Mouse (Mus musculus) MEL (cell line): ENCODE data around the gene Slc25a42. TPM values are rescaled to one million over a fixed set of nuclear protein-coding genes. Genes with fewer than 3 reads are reported as not detected.

ENCODE experiments used
- DNase-seq: peaks from one replicate; pipeline ENCODE4 v3.0.0; 2011; ENCODE audit warnings: low read depth, low spot score
- H3K27ac ChIP-seq: 2 replicates; pipeline ENCODE4 v1.5.1; 2012; ENCODE audit warnings: low read depth, mild to moderate bottlenecking, control low read depth, low read length, moderate library complexity; ENCODE audit not compliant: control insufficient read depth
- H3K27me3 ChIP-seq, 2 experiments: fragments of 150-350 bp in 1 of 2; sonication (generic) in 1 of 2; 2 replicates each; pipeline ENCODE4 v1.6.1; 2012; ENCODE audit warnings: low read length in 2 of 2, mild to moderate bottlenecking in 2 of 2, improper control_type of control experiment in 1 of 2, moderate library complexity in 1 of 2; ENCODE audit not compliant: insufficient read depth in 2 of 2, control insufficient read depth in 1 of 2
- H3K36me3 ChIP-seq, 2 experiments: 2 replicates each; pipeline ENCODE4 v1.6.1; 2012 to 2014; ENCODE audit warnings: low read length in 2 of 2, improper control_type of control experiment in 1 of 2, inconsistent platforms in 1 of 2, mild to moderate bottlenecking in 1 of 2; ENCODE audit not compliant: insufficient read depth in 2 of 2, control insufficient read depth in 1 of 2
- H3K4me1 ChIP-seq, 2 experiments: fragments of 150-350 bp in 1 of 2; sonication (generic) in 1 of 2; 2 replicates each; pipeline ENCODE4 v1.6.1; 2012; ENCODE audit warnings: low read length in 2 of 2, improper control_type of control experiment in 1 of 2, mild to moderate bottlenecking in 1 of 2; ENCODE audit not compliant: insufficient read depth in 2 of 2, control insufficient read depth in 1 of 2
- H3K4me3 ChIP-seq, 2 experiments: fragments of 150-350 bp in 1 of 2; sonication (generic) in 1 of 2; 2 replicates each; pipeline ENCODE4 v1.5.1; 2012; ENCODE audit warnings: low read depth in 2 of 2, low read length in 2 of 2, mild to moderate bottlenecking in 2 of 2, moderate library complexity in 2 of 2, control low read depth in 1 of 2, improper control_type of control experiment in 1 of 2; ENCODE audit not compliant: control insufficient read depth in 1 of 2, insufficient read depth in 1 of 2
- H3K79me2 ChIP-seq: 2 replicates; pipeline ENCODE4 v1.6.1; 2012; ENCODE audit warnings: mild to moderate bottlenecking, low read length, moderate library complexity; ENCODE audit not compliant: control insufficient read depth, poor library complexity, insufficient read depth
- H3K9ac ChIP-seq: 2 replicates; pipeline ENCODE4 v1.6.1; 2012; ENCODE audit warnings: low read depth, mild to moderate bottlenecking, control low read depth, low read length, moderate library complexity; ENCODE audit not compliant: control insufficient read depth, poor library complexity, severe bottlenecking
- H3K9me3 ChIP-seq: fragments of 150-350 bp; sonication (generic); replicated peaks from 2 replicates; pipeline ENCODE4 v1.6.1; 2012; ENCODE audit warnings: mild to moderate bottlenecking, low read length, improper control_type of control experiment, moderate library complexity; ENCODE audit not compliant: insufficient read depth
- CHD1 ChIP-seq: IDR thresholded peaks from 2 replicates; pipeline ENCODE4 v1.6.1; 2012; ENCODE audit warnings: low read depth, mild to moderate bottlenecking, inconsistent platforms, low read length, improper control_type of control experiment
- CHD2 ChIP-seq: IDR thresholded peaks from 2 replicates; pipeline ENCODE4 v1.6.1; 2011; ENCODE audit warnings: low read length, improper control_type of control experiment
- E2F4 ChIP-seq: IDR thresholded peaks from 2 replicates; pipeline ENCODE4 v1.6.1; 2011; ENCODE audit warnings: low read depth, low read length, improper control_type of control experiment, borderline replicate concordance
- ELF1 ChIP-seq: IDR thresholded peaks from 2 replicates; pipeline ENCODE4 v1.6.1; 2014; ENCODE audit warnings: low read depth, mild to moderate bottlenecking, inconsistent platforms, low read length, improper control_type of control experiment, moderate library complexity
- EP300 ChIP-seq, 2 experiments: IDR thresholded peaks; 2 replicates each; pipeline ENCODE4 v1.6.1; 2011; ENCODE audit warnings: improper control_type of control experiment in 2 of 2, low read length in 2 of 2, low read depth in 1 of 2, mild to moderate bottlenecking in 1 of 2
- GABPA ChIP-seq: IDR thresholded peaks from 2 replicates; pipeline ENCODE4 v1.6.1; 2012; ENCODE audit warnings: low read depth, mild to moderate bottlenecking, inconsistent platforms, low read length, improper control_type of control experiment, moderate library complexity
- HCFC1 ChIP-seq: IDR thresholded peaks from 2 replicates; pipeline ENCODE4 v1.6.1; 2012; ENCODE audit warnings: low read depth, mild to moderate bottlenecking, inconsistent platforms, low read length, improper control_type of control experiment, moderate library complexity
- JUND ChIP-seq: IDR thresholded peaks from 2 replicates; pipeline ENCODE4 v1.6.1; 2011; ENCODE audit warnings: low read depth, mild to moderate bottlenecking, improper control_type of control experiment, low read length
- KAT2A ChIP-seq: conservative IDR thresholded peaks from 2 replicates; pipeline ENCODE4 v1.6.1; 2012; ENCODE audit warnings: low read depth, low read length, improper control_type of control experiment, inconsistent platforms
- MAX ChIP-seq: IDR thresholded peaks from 2 replicates; pipeline ENCODE4 v1.6.1; 2011; ENCODE audit warnings: low read length, improper control_type of control experiment
- MAZ ChIP-seq: IDR thresholded peaks from 2 replicates; pipeline ENCODE4 v1.6.1; 2012; ENCODE audit warnings: low read depth, mild to moderate bottlenecking, inconsistent platforms, low read length, improper control_type of control experiment
- MEF2A ChIP-seq: IDR thresholded peaks from 2 replicates; pipeline ENCODE4 v1.6.1; 2014; ENCODE audit warnings: low read depth, mild to moderate bottlenecking, inconsistent platforms, low read length, improper control_type of control experiment; ENCODE audit not compliant: poor library complexity, insufficient replicate concordance, severe bottlenecking; ENCODE audit errors: extremely low read depth
- MXI1 ChIP-seq: IDR thresholded peaks from 2 replicates; pipeline ENCODE4 v1.6.1; 2011; ENCODE audit warnings: mild to moderate bottlenecking, low read depth, low read length, improper control_type of control experiment
- MYC ChIP-seq: IDR thresholded peaks from 2 replicates; pipeline ENCODE4 v1.6.1; 2011; ENCODE audit warnings: low read depth, mild to moderate bottlenecking, low read length, improper control_type of control experiment, moderate library complexity
- NELFE ChIP-seq: IDR thresholded peaks from 2 replicates; pipeline ENCODE4 v1.6.1; 2011; ENCODE audit warnings: low read depth, low read length, improper control_type of control experiment
- NRF1 ChIP-seq: IDR thresholded peaks from 2 replicates; pipeline ENCODE4 v1.6.1; 2014; ENCODE audit warnings: low read depth, mild to moderate bottlenecking, inconsistent platforms, low read length, improper control_type of control experiment, moderate library complexity; ENCODE audit not compliant: poor library complexity, insufficient read depth, severe bottlenecking
- POLR2A ChIP-seq, 2 experiments: IDR thresholded peaks; 2 replicates each; pipeline ENCODE4 v1.6.1; 2011 to 2012; ENCODE audit warnings: low read length in 2 of 2, mild to moderate bottlenecking in 2 of 2, control low read depth in 1 of 2, improper control_type of control experiment in 1 of 2, low read depth in 1 of 2, moderate library complexity in 1 of 2; ENCODE audit not compliant: control insufficient read depth in 1 of 2, insufficient read depth in 1 of 2, poor library complexity in 1 of 2
- POLR2AphosphoS2 ChIP-seq: IDR thresholded peaks from 2 replicates; pipeline ENCODE4 v1.6.1; 2011; ENCODE audit warnings: low read length, improper control_type of control experiment
- RAD21 ChIP-seq: IDR thresholded peaks from 2 replicates; pipeline ENCODE4 v1.6.1; 2011; ENCODE audit warnings: mild to moderate bottlenecking, low read depth, low read length, improper control_type of control experiment
- RCOR1 ChIP-seq: IDR thresholded peaks from 2 replicates; pipeline ENCODE4 v1.6.1; 2012; ENCODE audit warnings: low read depth, mild to moderate bottlenecking, inconsistent platforms, low read length, improper control_type of control experiment
- SIN3A ChIP-seq: IDR thresholded peaks from 2 replicates; pipeline ENCODE4 v1.6.1; 2012; ENCODE audit warnings: low read length, improper control_type of control experiment, inconsistent platforms
- TAL1 ChIP-seq: IDR thresholded peaks from 2 replicates; pipeline ENCODE4 v1.6.1; 2012; ENCODE audit warnings: mild to moderate bottlenecking, inconsistent platforms, low read length, moderate library complexity, mixed read lengths
- TBP ChIP-seq: IDR thresholded peaks from 2 replicates; pipeline ENCODE4 v1.8.0; 2011; ENCODE audit warnings: low read depth, low read length, improper control_type of control experiment
- TCF12 ChIP-seq: IDR thresholded peaks from 2 replicates; pipeline ENCODE4 v1.6.1; 2014; ENCODE audit warnings: low read depth, mild to moderate bottlenecking, inconsistent platforms, low read length, improper control_type of control experiment, moderate library complexity
- UBTF ChIP-seq: IDR thresholded peaks from 2 replicates; pipeline ENCODE4 v1.6.1; 2012; ENCODE audit warnings: low read depth, mild to moderate bottlenecking, inconsistent platforms, low read length, improper control_type of control experiment, moderate library complexity, borderline replicate concordance; ENCODE audit not compliant: insufficient read depth
- USF1 ChIP-seq: IDR thresholded peaks from 2 replicates; pipeline ENCODE4 v1.6.1; 2014; ENCODE audit warnings: low read depth, mild to moderate bottlenecking, inconsistent platforms, low read length, improper control_type of control experiment, moderate library complexity
- USF2 ChIP-seq, 2 experiments: IDR thresholded peaks; 2 replicates each; pipeline ENCODE4 v1.6.1; 2011 to 2012; ENCODE audit warnings: improper control_type of control experiment in 2 of 2, low read length in 2 of 2, borderline replicate concordance in 1 of 2, inconsistent platforms in 1 of 2, low read depth in 1 of 2, mild to moderate bottlenecking in 1 of 2; ENCODE audit not compliant: insufficient read depth in 1 of 2
- ZKSCAN1 ChIP-seq: IDR thresholded peaks from 2 replicates; pipeline ENCODE4 v1.6.1; 2012; ENCODE audit warnings: low read depth, mild to moderate bottlenecking, inconsistent platforms, low read length, improper control_type of control experiment, moderate library complexity
- ZMIZ1 ChIP-seq: IDR thresholded peaks from 2 replicates; pipeline ENCODE4 v1.6.1; 2012; ENCODE audit warnings: low read depth, mild to moderate bottlenecking, inconsistent platforms, low read length, improper control_type of control experiment, moderate library complexity
- ZNF384 ChIP-seq: IDR thresholded peaks from 2 replicates; pipeline ENCODE4 v1.6.1; 2012; ENCODE audit warnings: low read depth, mild to moderate bottlenecking, inconsistent platforms, low read length, improper control_type of control experiment
- polyA plus RNA-seq, 2 experiments: library from polyadenylated mRNA; stranded (reverse) in 1 of 2; unstranded in 1 of 2; fragments of >175 nt in 1 of 2; fragments of >200 nt in 1 of 2; gene quantifications; 2 replicates each; pipeline versions ENCODE4 v1.2.1 to v1.2.4; 2012; ENCODE audit warnings: low replicate concordance in 2 of 2, low read depth in 1 of 2; ENCODE audit not compliant: insufficient read length in 2 of 2, insufficient read depth in 1 of 2, missing spikeins in 1 of 2
- total RNA-seq: library from RNA; depleted of rRNA; stranded (reverse); fragments of 300-350 nt; gene quantifications from 2 replicates; pipeline ENCODE4 v1.2.3, GENCODE M21; 2012

Gene Slc25a42
- total and polyA plus RNA-seq, 3 experiments = 5.2 to 12.1 TPM; not detected in 1

DNA sequence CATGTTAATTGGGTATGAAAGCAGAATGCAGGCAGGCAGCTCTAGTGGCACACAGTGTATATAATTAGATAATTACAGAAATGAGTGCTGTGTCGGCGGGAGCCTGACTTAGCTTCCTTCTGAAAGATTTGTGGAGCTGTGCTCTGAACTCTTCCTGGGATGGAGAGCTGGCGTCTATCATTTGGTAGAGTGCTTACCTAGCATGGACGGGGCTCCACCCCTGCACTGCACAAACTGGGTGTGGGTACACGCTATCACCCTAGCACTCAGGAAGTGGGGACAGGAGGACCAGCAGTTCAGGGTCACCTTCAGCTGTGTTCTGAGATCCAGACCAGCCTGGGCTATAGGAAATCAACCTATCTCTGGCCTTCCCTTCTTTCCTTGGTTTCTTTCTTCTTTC lies 38.8 kb downstream of the Slc25a42 start:
- Histone ChIP-seq H3K27me3 (no peaks in the 10 kb centered on the region), H3K4me1 (peaks cover 7 to 17% of the 10 kb centered on the region in 2 experiments), H3K9ac (peak overlapping the region; percentile 17), H3K27ac (no peak overlapping the region), H3K79me2 (peaks cover 10% of the 10 kb centered on the region), H3K36me3 (peaks cover 0 to 10% of the 10 kb centered on the region in 2 experiments; a peak in 2 of 4 replicates), H3K4me3 (peak overlapping the region; percentile 66 to 82; a peak in 2 of 4 replicates), H3K9me3 (no peaks in the 10 kb centered on the region)
- TF ChIP-seq MAX (no peak), EP300 (IDR thresholded peaks at IDR 0.05; ENCODE audit: low read depth in 1 of 2, low read length in 2 of 2) (0 out of 4 replicates have a peak, but pooled peaks of 1 of the 2 experiments have one; percentile 9), E2F4 (no peak)
- DNase-seq = peak; percentile 37

DNA sequence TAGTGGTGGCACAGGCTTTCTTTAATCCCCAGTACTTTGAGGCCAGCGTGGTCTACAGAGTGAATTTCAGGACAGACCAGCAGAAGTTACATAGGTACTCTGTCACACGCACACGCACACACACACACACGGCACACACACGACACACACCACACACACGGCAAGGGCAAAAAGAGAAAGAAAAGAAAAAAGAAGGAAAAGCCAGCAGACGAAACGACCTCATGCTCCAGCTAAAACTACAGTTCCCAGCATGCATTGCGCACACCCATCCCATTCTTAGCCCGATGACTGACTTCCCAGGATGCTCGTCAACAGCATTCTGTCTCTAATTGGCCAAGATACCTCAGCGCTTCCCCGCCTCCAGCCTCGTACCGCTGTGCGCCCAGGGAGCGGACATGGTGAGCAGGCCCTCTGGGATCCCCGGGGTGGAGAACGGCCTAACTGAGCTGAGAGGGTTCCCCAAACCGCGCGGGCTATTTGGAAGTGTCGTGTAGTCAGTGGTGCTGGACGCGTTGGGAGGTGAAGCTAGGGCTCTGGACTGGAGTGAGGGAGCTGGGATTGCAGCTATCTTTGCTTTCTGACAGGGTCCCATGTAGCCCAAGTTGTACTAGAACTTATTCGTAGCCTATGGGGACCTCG lies 39.9 kb downstream of the Slc25a42 start, which contains the start of gene Tmem161a:
Tmem161a (plus strand) TSS at position 314 of the 639 bp plus-strand sequence.
- Histone ChIP-seq H3K27ac (peak within 1 kb of the TSS; percentile 48), H3K9me3 (no peaks in the 10 kb centered on the region), H3K79me2 (peaks cover 10% of the 10 kb centered on the region), H3K36me3 (peaks cover 0 to 10% of the 10 kb centered on the region in 2 experiments; a peak in 2 of 4 replicates), H3K4me3 (peak within 1 kb of the TSS; percentile 75 to 82), H3K4me1 (peaks cover 7 to 17% of the 10 kb centered on the region in 2 experiments), H3K27me3 (no peaks in the 10 kb centered on the region), H3K9ac (peak within 1 kb of the TSS; percentile 82)
- peak; percentile 98 for DNase-seq
- peak; percentile 90 for TF ChIP-seq KAT2A
- peak; percentile 43; the same call in 1 of the 2 replicates for TF ChIP-seq NRF1
- TF ChIP-seq HCFC1 = peak; percentile 98
- peak; percentile 76 for TF ChIP-seq MXI1
- TF ChIP-seq ZMIZ1 = 0 out of 2 replicates have a peak, but pooled peaks have one; percentile 51
- TF ChIP-seq RAD21 = no peak
- TF ChIP-seq MAZ = peak; percentile 41; the same call in 1 of the 2 replicates
- no peak for TF ChIP-seq CHD1
- no peak for TF ChIP-seq ZNF384
- no peak for TF ChIP-seq MEF2A
- TF ChIP-seq NELFE = peak; percentile 84
- TF ChIP-seq USF2 (IDR thresholded peaks at IDR 0.05; ENCODE audit: borderline replicate concordance in 1 of 2, insufficient read depth in 1 of 2, low read depth in 1 of 2, low read length in 2 of 2) = no peak
- no peak for TF ChIP-seq TAL1
- TF ChIP-seq USF1 = peak; percentile 48
- TF ChIP-seq TBP = peak; percentile 80
- peak; percentile 75 for TF ChIP-seq MYC
- no peak for TF ChIP-seq UBTF
- peak; percentile 75 for TF ChIP-seq SIN3A
- TF ChIP-seq ZKSCAN1 = no peak
- no peak; the same call in 1 of the 2 replicates for TF ChIP-seq GABPA
- TF ChIP-seq POLR2A (IDR thresholded peaks at IDR 0.05; ENCODE audit: control insufficient read depth in 1 of 2, insufficient read depth in 1 of 2, low read depth in 1 of 2, low read length in 2 of 2, poor library complexity in 1 of 2) = peak; percentile 68 to 91
- TF ChIP-seq CHD2 = no peak; the same call in none of the 2 replicates
- no peak for TF ChIP-seq RCOR1
- TF ChIP-seq TCF12 = no peak
- TF ChIP-seq POLR2AphosphoS2 = peak; percentile 85
- TF ChIP-seq JUND = no peak
- TF ChIP-seq ELF1 = peak; percentile 59
- TF ChIP-seq MAX = peak; percentile 65; the same call in 1 of the 2 replicates
